Comparison of ENCODE assay signal across 13 mouse cellular contexts in genomic region chr2:38068171-38068572, GRCm38 (mm10).
DNase-seq lines count a peak whose midpoint lies in the region; ATAC-seq and TF ChIP-seq lines count a peak whose summit lies in the region.
"Had no signal": no experiment of that assay in that cellular context is flagged by ENCODE, and none has a peak within 500 bp of the region (broad histone marks: within the 10 kb centered on the region; RNA-seq: fewer than 3 reads in every experiment).

No protein-coding gene starts in this region.

- TF ChIP-seq CTCF in gastrocnemius, adult 2 months (IDR thresholded peaks at IDR 0.05) = no peak
- TF ChIP-seq CTCF in stomach, postnatal 0 days (IDR thresholded peaks at IDR 0.05; ENCODE audit: low read depth) = no peak

- WGBS in neural tube, embryonic 11.5 days = 47% methylated on average over 2 of the region's 2 CpGs
- WGBS in stomach, postnatal 0 days = 34% methylated on average over 2 of the region's 2 CpGs
- WGBS in midbrain, embryonic 11.5 days = 87% methylated on average over 2 of the region's 2 CpGs

- H3K9ac ChIP-seq in neural tube, embryonic 11.5 days (ENCODE audit: low read length) = no peak overlapping the region
- H3K9ac ChIP-seq in stomach, postnatal 0 days (ENCODE audit: low read length) = no peak overlapping the region
- H3K9ac ChIP-seq in midbrain, embryonic 11.5 days (ENCODE audit: low read length) = no peak overlapping the region
- H3K9ac ChIP-seq: liver, embryonic 14.5 days had no signal

- no peak for TF ChIP-seq EP300 in stomach, postnatal 0 days (optimal IDR thresholded peaks at IDR 0.05)

- H3K4me2 ChIP-seq in neural tube, embryonic 11.5 days (ENCODE audit: low read depth) = no peak overlapping the region
- H3K4me2 ChIP-seq in stomach, postnatal 0 days (replicated peaks; ENCODE audit: low read depth) = no peak overlapping the region
- H3K4me2 ChIP-seq in midbrain, embryonic 11.5 days = no peak overlapping the region
- H3K4me2 ChIP-seq: heart, embryonic 11.5 days had no signal

- H3K4me1 ChIP-seq in neural tube, embryonic 11.5 days (ENCODE audit: control insufficient read depth, insufficient read depth, low read length) = peaks cover 4% of the 10 kb centered on the region; the same call in 1 of the 2 replicates
- H3K4me1 ChIP-seq in stomach, postnatal 0 days (replicated peaks; ENCODE audit: control insufficient read depth, insufficient read depth) = no peaks in the 10 kb centered on the region
- no peaks in the 10 kb centered on the region for H3K4me1 ChIP-seq in midbrain, embryonic 11.5 days (ENCODE audit: control insufficient read depth, insufficient read depth, low read length)

- H3K36me3 ChIP-seq in neural tube, embryonic 11.5 days (ENCODE audit: control insufficient read depth, insufficient read depth, low read length) = no peaks in the 10 kb centered on the region
- no peaks in the 10 kb centered on the region for H3K36me3 ChIP-seq in stomach, postnatal 0 days (ENCODE audit: control insufficient read depth, insufficient read depth, low read length)
- no peaks in the 10 kb centered on the region for H3K36me3 ChIP-seq in midbrain, embryonic 11.5 days (ENCODE audit: control insufficient read depth, insufficient read depth, low read length)

- intact Hi-C loops in gastrocnemius, adult 2 months (cut with DNase I) = no loop called here

- H3K27ac ChIP-seq in gastrocnemius, adult 2 months = peak overlapping the region; percentile 68
- no peak overlapping the region for H3K27ac ChIP-seq in neural tube, embryonic 11.5 days (ENCODE audit: low read depth, low read length)
- H3K27ac ChIP-seq in stomach, postnatal 0 days (replicated peaks) = no peak overlapping the region
- no peak overlapping the region for H3K27ac ChIP-seq in midbrain, embryonic 11.5 days (ENCODE audit: low read depth, low read length)
- H3K27ac ChIP-seq: liver, embryonic 14.5 days had no signal

- no peaks in the 10 kb centered on the region for H3K9me3 ChIP-seq in neural tube, embryonic 11.5 days (ENCODE audit: control insufficient read depth, low read length)
- H3K9me3 ChIP-seq in stomach, postnatal 0 days (ENCODE audit: control insufficient read depth, low read length) = no peaks in the 10 kb centered on the region
- no peaks in the 10 kb centered on the region for H3K9me3 ChIP-seq in midbrain, embryonic 11.5 days (ENCODE audit: control insufficient read depth, low read length)
- H3K9me3 ChIP-seq: G1E had no signal

- ATAC-seq in neural tube, embryonic 11.5 days (ENCODE audit: insufficient read depth, low FRiP score, low TSS enrichment) = no peak
- ATAC-seq in stomach, postnatal 0 days (ENCODE audit: low FRiP score, low TSS enrichment) = peak; percentile 60; the same call in 1 of the 2 replicates
- no peak for ATAC-seq in midbrain, embryonic 11.5 days (ENCODE audit: low FRiP score)

- H3K4me3 ChIP-seq in gastrocnemius, adult 2 months = no peak overlapping the region
- no peak overlapping the region for H3K4me3 ChIP-seq in neural tube, embryonic 11.5 days (ENCODE audit: low read depth, low read length)
- H3K4me3 ChIP-seq in stomach, postnatal 0 days (ENCODE audit: low read depth, low read length) = no peak overlapping the region
- no peak overlapping the region for H3K4me3 ChIP-seq in midbrain, embryonic 11.5 days (ENCODE audit: low read depth, low read length)

- H3K27me3 ChIP-seq in neural tube, embryonic 11.5 days (ENCODE audit: control insufficient read depth, insufficient read depth, low read length) = no peaks in the 10 kb centered on the region
- no peaks in the 10 kb centered on the region for H3K27me3 ChIP-seq in stomach, postnatal 0 days (ENCODE audit: control insufficient read depth, insufficient read depth, low read length)
- no peaks in the 10 kb centered on the region for H3K27me3 ChIP-seq in midbrain, embryonic 11.5 days (ENCODE audit: control insufficient read depth, insufficient read depth, low read length)

- no peak for DNase-seq in gastrocnemius, adult 2 months
- no peak for DNase-seq in gastrocnemius, adult 18-20 months (ENCODE audit: low spot score)
- DNase-seq in neural tube, embryonic 11.5 days (ENCODE audit: low spot score) = peak; percentile 13
- no peak for DNase-seq in neural tube, embryonic 10.5 days (ENCODE audit: extremely low spot score, low spot score)
- peak; percentile 85 for DNase-seq in hindlimb bud, embryonic 11.5 days (ENCODE audit: extremely low spot score, low read depth, low spot score)
- no peak for DNase-seq in stomach, postnatal 0 days (ENCODE audit: low spot score)
- DNase-seq in midbrain, embryonic 11.5 days (ENCODE audit: low spot score, missing footprints) = no peak
- no peak for DNase-seq in thymus, postnatal 36 days
- DNase-seq: adrenal gland, postnatal 36 days; gastrocnemius, postnatal 10 days had no signal

Comparison
In these comparisons a context has a peak if more than half of its experiments do, and no peak if none do; other contexts are left out.
1. DNase-seq: peak in neural tube, embryonic 11.5 days (single experiment) and hindlimb bud, embryonic 11.5 days (single experiment); none in gastrocnemius, adult 2 months (single experiment), gastrocnemius, adult 18-20 months (single experiment), neural tube, embryonic 10.5 days (single experiment), stomach, postnatal 0 days (single experiment), midbrain, embryonic 11.5 days (single experiment) and thymus, postnatal 36 days (0 of 2).